Mouse (Mus musculus) kidney, postnatal 14 days (tissue): ENCODE measurements around the gene Tmem88.

Experiments
- DNase-seq: peaks from one replicate; pipeline ENCODE4 v3.0.0; 2022; ENCODE audit warnings: mixed read lengths

Tmem88 gene

GRCm38 (mm10) chr11:69415668-69416451 lies 17.8 kb upstream of the Tmem88 start:
- peak; percentile 82 for DNase-seq

- DNase-seq = peak; percentile 84
These were observed 17.3 kb upstream of the Tmem88 start for GRCm38 (mm10) chr11:69415327-69415667.

- no peak for DNase-seq
These were observed 16.6 kb upstream of the Tmem88 start for GRCm38 (mm10) chr11:69414421-69415326.

- peak; percentile 72 for DNase-seq
These were observed 15.5 kb upstream of the Tmem88 start, which contains the start of gene Kdm6b for GRCm38 (mm10) chr11:69413221-69414181. Gene Kdm6b (minus strand): TSS chr11:69413675.

GRCm38 (mm10) chr11:69412548-69412947 lies 14.5 kb upstream of the Tmem88 start:
- no peak for DNase-seq

- DNase-seq = peak; percentile 81
These were observed 13.6 kb upstream of the Tmem88 start for GRCm38 (mm10) chr11:69411538-69412203.

- peak; percentile 99 for DNase-seq
These were observed 13.1 kb upstream of the Tmem88 start for GRCm38 (mm10) chr11:69411073-69411535.

GRCm38 (mm10) chr11:69410310-69411072 lies 12.5 kb upstream of the Tmem88 start:
- peak; percentile 74 for DNase-seq

GRCm38 (mm10) chr11:69410045-69410309 lies 11.9 kb upstream of the Tmem88 start:
- DNase-seq = no peak

- peak; percentile 95 for DNase-seq
These were observed 11.5 kb upstream of the Tmem88 start for GRCm38 (mm10) chr11:69409378-69410044.

- peak; percentile 90 for DNase-seq
These were observed 10.7 kb upstream of the Tmem88 start for GRCm38 (mm10) chr11:69408541-69409377.

GRCm38 (mm10) chr11:69407724-69408004 lies 9.6 kb upstream of the Tmem88 start:
- DNase-seq = no peak

GRCm38 (mm10) chr11:69406867-69407723 lies 9.1 kb upstream of the Tmem88 start:
- DNase-seq = no peak

- DNase-seq = no peak
These were observed 8.2 kb upstream of the Tmem88 start for GRCm38 (mm10) chr11:69406282-69406681.

GRCm38 (mm10) chr11:69405397-69406200 lies 7.6 kb upstream of the Tmem88 start:
- no peak for DNase-seq

- DNase-seq = no peak
These were observed 6.8 kb upstream of the Tmem88 start for GRCm38 (mm10) chr11:69404595-69405396.
